Mouse (Mus musculus): ENCODE measurements at regions not wholly inside any gene's neighbourhood (a gene's known extent, or its start where the extent isn't known, plus 50 kb on each side); places are given as distances from the start of the nearest gene placed in this dataset.
"Not testable (repeated sequence)": the region's sequence is repeated elsewhere in the genome, so short reads cannot be mapped to it uniquely, and the experiment has no call there.

DNA sequence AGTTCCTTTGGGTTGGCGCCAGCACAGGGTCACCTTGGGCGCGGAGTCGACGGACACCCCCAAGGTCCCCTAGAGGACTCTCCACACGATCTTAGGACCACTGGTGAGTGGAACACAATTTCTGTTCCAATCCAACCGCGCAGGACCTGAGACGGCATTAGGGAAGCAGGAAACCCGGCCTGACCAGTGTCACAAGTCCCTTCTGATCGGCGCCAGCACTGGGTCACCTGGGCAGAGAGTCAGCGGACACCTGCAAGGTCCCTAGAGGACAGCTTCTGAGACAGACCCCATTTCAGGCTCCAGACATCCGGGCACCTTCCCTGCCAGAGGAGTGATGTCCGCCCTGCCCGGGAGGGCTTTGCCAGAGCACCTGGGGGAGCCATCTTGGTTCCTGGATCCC lies 74.2 kb upstream of the Cdh13 start:
- not testable (repeated sequence) for DNase-seq (ENCODE audit: low spot score in 2 of 2)

DNA sequence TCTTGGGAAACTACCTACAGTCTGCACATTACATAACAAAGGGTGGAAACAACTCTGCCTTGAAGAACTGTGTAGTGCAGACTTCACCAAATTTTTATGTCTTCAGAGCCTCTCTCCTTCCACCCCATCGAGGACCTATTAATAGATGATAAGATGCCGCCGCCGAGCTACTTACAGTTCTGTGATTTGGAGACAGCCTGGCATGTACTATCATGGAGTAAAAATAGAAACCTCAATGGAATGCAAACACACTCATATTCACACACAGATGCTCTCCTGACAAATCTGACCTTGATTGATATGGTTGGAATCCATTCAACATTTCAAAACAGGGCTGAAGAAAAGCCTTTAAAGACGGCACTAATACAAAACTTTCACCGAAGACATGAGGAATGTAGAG lies 92.7 kb upstream of the Cdh13 start:
- DNase-seq (ENCODE audit: low spot score in 2 of 2), result peak; percentile 12 to 55

DNA sequence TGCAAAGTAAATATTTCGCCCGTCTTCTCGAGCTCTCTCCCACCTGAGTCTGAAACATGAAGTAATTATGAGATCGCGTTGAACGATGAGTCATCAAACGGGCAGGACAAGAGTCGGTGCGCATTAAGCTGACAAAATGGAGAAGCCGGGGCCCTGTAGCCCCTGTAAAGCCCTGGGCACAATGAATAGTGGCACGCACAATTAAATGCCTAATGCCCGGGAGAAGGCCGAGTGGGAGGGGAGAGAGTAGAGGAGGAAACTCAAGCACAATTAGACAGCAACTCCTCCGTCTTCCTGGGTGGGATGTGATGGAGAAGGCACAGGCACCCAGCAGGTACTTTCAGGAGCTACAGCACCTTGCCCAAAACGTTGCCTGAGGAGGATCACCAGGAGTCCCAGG lies 94.3 kb upstream of the Cdh13 start:
- DNase-seq (ENCODE audit: low spot score in 2 of 2), result no peak

DNA sequence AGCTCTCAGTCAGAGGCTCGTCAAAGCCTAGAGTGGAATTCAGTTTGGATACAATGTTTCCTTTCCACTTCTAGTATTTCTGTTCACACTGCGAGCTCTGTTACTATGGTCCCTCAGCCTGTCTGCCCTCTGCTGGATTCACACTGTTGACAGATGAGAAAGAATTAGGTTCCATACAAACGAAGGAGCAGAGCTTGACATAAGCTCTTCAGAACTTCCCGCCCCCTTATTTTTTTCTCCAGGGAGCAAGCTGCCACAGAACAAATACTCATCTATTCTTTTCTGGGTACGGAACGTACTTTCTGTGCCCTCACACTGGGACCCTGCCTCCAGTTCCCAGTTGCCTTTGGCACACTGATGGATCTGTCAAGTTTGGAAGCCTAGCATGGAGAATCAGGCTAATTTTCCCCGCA lies 114.5 kb upstream of the Cdh13 start:
- no peak for DNase-seq (ENCODE audit: low spot score in 2 of 2)

- peak in 1 of 2 experiments; percentile 56 for DNase-seq (ENCODE audit: low spot score in 2 of 2)
Measured at GRCm38 (mm10) chr8:118162171-118162570, 121.4 kb upstream of the Cdh13 start.

GRCm38 (mm10) chr8:118147359-118148205 lies 136.0 kb upstream of the Cdh13 start:
- no peak for DNase-seq (ENCODE audit: low spot score in 2 of 2)

GRCm38 (mm10) chr8:118144546-118144945 lies 139.0 kb upstream of the Cdh13 start:
- DNase-seq (ENCODE audit: low spot score in 2 of 2), result no peak

DNA sequence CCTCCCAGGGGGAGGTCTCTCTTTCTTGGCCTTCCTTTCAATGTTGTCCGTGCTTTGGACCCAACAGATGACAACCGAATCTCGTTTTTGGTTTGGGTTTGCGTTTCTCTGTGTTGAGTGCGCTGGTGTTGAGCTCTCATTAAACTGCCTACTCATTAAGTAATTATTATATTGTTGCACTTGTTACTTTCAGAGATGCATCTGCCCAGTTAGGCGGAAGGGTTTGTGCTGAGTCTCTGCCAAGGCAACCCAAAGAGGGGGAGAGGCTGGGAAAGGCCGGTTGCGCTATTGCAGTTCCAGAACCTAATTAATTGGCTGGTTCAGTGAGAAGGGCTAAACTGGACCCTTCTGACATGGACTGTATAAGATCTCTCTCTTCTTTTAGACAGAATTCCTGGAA lies 141.2 kb upstream of the Cdh13 start:
- DNase-seq (ENCODE audit: low spot score in 2 of 2), result no peak

GRCm38 (mm10) chr8:118139928-118140327 lies 143.6 kb upstream of the Cdh13 start:
- no peak for DNase-seq (ENCODE audit: low spot score in 2 of 2)

DNA sequence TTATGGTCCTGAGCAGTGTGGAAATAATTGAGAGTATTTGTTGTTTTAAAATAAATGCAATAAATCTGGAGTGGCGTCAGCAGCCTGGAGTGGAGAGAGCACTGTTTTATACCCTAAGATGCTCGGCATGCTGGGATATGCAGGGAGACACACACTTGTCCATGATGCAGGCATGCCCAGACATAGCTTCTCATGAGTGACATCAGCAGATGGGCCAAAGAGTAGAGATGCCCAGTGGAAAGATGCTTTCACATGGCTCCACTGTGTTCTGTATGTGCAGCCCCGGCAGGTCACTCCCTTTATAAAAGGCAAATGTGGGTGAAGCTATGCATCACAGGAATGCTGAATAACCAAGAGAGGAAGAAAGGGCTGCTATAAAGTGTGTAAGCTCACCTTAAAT lies 145.7 kb upstream of the Cdh13 start:
- DNase-seq (ENCODE audit: low spot score in 2 of 2), result no peak

GRCm38 (mm10) chr8:118124993-118125392 lies 158.5 kb upstream of the Cdh13 start:
- no peak for DNase-seq (ENCODE audit: low spot score in 2 of 2)

GRCm38 (mm10) chr8:118114253-118114652 lies 169.3 kb upstream of the Cdh13 start:
- no peak for DNase-seq (ENCODE audit: low spot score in 2 of 2)

- no peak for DNase-seq (ENCODE audit: low spot score in 2 of 2)
Measured at GRCm38 (mm10) chr8:118104464-118105050, 179.0 kb upstream of the Cdh13 start.

- DNase-seq (ENCODE audit: low spot score in 2 of 2), result no peak
Measured at GRCm38 (mm10) chr8:118101346-118101745, 182.2 kb upstream of the Cdh13 start.

DNA sequence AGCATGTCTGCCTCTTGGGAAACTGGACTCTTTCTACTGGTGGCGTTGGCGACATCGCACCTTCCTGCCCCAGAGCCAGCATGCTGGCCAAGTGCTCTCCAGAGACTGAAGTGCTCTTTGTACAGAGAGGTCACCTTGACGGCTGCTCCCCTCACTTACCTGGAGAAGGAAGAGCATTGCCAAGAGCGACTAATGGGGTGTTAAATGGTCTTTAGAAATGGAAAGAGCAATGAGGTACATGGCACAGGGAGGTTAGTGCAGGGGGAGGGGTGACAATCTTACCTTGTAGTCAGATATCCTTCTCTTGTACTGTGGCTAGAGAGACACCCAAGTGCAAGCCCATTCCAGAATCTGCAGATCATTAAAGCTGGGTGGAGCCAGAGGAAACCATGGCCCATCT lies 220.8 kb upstream of the Cdh13 start:
- DNase-seq (ENCODE audit: low spot score in 2 of 2), result no peak

GRCm38 (mm10) chr8:118056781-118057180 lies 226.8 kb upstream of the Cdh13 start:
- no peak for DNase-seq (ENCODE audit: low spot score in 2 of 2)

DNA sequence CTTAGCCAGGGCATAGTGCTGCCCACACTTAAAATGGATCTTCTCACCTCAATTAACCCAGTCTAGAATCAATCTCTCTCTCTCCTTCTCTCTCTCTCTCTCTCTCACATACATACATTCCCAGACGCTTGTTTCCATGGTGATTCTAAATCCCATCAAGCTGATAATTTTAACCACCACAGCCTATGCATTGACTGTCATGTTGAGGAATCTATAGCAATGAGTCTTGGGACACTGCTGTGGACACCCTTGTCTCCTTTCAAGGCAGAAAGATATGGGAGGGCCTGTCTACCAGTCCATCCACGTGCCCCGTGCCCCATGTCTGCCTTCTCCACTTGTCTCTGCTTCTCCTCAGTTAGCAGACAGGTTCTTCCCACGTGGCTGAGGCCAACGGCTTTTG lies 228.0 kb upstream of the Cdh13 start:
- no peak for DNase-seq (ENCODE audit: low spot score in 2 of 2)

GRCm38 (mm10) chr8:118050386-118050785 lies 233.1 kb upstream of the Cdh13 start:
- no peak for DNase-seq (ENCODE audit: low spot score in 2 of 2)

DNA sequence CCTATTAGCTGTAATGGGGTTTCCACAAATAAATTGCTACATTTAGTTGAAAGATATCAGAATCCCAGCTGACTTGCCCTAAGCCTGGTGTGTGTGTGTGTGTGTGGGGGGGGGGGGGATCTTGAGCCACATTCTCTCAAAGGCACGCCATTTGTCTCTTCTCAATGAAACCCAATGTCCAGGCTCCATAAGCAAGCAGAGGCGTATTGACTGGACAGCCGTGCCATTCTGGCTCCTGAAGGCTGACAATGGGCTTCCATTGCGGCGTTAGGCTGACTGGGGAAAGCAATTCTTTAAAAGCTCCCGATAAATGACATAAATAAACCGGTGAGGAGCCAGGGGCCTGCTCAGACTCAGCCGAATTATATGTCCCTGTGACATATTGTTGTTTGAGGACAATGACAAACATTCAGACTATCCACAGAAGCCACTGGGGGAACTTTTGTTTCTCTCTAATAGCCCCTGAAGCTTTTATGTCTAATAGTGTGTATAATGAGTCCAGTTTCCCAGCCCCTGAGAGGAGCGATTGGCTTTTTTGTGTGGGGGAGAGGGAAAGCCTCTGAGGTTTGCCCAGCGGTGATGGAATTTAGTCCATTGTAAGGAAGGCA lies 240.6 kb upstream of the Mphosph6 start:
- DNase-seq (ENCODE audit: low spot score in 2 of 2), result no peak

DNA sequence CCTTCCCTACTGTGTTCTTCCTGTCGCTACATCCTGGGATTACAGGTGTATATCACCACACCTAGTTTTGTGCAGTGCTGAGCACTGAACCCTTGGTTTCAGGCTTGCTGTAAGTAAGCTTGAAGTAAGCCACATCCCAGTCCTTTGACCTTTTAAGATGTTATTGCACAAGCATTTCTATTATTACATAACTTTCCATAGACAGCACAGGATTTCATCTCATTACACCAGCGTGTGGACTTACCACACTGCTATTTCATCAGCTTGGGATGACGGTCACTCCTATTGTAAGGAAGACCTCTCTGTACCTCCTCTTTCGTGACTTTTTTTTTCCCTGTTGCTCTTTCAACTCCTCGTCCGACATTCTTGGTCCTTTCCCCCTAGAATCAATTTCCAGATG lies 239.5 kb upstream of the Mphosph6 start:
- no peak for DNase-seq (ENCODE audit: low spot score in 2 of 2)

GRCm38 (mm10) chr8:118037801-118038200 lies 236.1 kb upstream of the Mphosph6 start:
- no peak for DNase-seq (ENCODE audit: low spot score in 2 of 2)

DNA sequence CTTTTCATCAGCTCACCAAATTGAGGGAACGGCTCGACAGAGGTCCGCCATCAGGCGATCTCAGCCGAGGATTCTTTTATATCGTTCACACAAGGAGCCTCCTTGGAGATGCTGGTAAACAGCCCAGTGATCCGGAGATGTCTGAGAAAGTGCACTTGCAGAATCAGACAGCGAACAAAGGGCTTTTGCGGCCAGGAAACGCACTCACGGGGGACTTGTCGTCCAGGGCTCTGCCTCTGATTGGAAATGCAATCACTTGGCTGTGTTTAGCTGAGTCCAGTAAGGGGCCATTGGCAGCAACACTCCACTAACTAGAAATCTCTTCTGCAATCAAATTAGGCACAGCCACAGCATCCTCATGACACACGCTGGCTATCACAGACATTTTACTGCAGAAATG lies 232.3 kb upstream of the Mphosph6 start:
- DNase-seq (ENCODE audit: low spot score in 2 of 2), result no peak

DNA sequence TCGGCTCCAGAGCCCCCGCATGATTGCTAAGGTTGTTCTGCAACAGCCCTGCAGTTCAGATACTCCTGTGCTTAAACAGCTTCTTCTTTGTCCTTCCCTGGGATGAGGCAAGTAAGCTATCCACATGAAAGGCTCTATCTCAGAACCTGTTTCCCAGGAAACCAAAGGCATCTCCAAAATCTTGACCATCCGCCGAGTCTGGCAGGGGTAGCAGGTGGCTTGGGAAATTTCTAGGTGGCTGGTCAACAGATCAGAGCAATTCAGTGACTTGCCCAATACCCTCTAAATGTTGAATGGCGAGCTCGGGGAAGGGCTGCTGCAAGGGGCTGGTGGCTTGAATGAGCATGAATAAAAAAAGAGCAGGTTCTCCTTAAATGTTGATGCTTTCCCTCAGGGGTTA lies 229.7 kb upstream of the Mphosph6 start:
- DNase-seq (ENCODE audit: low spot score in 2 of 2), result no peak
